Mouse (Mus musculus): ENCODE data around the gene Lysmd3. TPM values are rescaled to one million over a fixed set of nuclear protein-coding genes. Genes with fewer than 3 reads are reported as not detected.

The Lysmd3 gene
- total RNA-seq, 4 experiments from 2014 or later: 10.6 to 15.2 (median 13.9) TPM

DNA sequence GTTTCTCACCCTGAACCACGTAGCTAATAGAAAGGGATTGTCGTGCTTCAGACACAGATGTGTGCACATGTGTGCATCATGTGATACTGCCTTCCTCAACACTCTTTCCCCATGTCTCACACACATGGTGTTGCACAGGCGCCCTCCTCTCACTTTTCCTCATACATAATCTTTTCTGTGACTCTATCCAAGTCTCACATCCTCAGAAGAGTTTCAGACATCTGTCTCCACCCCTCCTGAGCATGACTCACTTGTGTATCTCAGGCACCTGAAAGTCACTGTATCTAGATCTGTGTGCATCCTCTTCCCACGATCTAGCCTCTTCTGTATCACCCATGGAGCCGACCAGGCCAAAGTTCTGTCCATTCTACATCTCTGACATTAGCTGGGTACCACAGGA lies 10.2 kb downstream of the Lysmd3 start:
- no peak for DNase-seq (ENCODE audit: low spot score in 2 of 2)

DNA sequence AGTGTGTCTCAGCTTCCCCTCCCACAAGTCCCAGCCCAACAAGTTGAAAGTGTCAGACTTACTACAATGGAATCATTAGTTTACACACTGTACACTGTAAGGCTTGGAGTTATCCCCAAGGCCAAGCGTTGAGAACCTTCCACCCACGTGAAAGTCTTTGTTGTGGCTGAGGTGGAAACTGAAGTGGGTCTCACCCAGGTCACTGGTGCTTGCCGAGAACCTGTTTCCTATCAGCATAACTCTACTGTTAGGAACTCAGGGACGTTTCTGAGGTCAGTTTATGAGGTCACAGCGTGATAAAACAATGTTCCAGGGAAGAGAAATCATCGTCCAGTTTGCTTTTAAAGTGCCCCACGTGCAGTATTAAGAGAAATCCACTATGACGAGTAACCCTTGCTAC lies 17.9 kb downstream of the Lysmd3 start:
- DNase-seq (ENCODE audit: low spot score in 2 of 2): no peak

DNA sequence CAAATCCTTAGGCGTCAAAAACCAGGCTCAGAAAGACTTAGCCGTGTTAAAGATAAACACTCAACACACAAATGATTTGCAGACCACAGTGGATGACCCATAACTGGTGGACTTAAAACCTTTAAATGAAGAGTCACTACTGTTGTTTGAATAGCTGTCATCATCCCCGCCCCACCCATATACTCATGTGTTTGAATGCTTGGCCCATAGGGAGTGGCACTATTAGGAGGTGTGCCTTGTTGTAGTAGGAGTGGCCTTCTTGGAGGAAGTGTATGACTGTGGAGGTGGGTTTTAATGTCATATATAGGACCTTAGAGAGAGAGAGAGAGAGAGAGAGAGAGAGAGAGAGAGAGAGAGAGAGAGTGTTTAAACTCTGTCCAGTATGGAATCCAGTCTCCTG lies 25.6 kb downstream of the Lysmd3 start:
- no peak for DNase-seq (ENCODE audit: low spot score in 2 of 2)

DNA sequence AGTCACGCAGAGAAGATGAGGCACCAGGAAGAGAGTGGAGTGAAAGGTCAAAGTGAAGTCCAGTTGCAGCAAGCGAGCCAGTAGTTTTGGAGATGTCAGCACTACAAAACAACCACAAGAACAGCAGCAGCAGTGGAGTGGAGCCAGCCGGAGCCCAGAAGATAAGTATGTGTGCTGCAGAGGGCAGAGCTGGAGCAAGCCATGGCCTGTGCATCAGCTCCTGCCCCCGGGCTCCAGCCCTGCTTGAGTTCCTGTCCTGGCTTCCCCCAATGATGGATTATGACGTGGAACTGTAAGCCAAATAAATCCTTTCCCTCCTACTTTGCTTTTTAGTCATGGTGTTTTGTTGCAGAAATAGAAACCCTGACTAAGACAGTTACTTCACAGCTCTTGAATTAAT lies 26.8 kb downstream of the Lysmd3 start:
- no peak for DNase-seq (ENCODE audit: low spot score in 2 of 2)

DNA sequence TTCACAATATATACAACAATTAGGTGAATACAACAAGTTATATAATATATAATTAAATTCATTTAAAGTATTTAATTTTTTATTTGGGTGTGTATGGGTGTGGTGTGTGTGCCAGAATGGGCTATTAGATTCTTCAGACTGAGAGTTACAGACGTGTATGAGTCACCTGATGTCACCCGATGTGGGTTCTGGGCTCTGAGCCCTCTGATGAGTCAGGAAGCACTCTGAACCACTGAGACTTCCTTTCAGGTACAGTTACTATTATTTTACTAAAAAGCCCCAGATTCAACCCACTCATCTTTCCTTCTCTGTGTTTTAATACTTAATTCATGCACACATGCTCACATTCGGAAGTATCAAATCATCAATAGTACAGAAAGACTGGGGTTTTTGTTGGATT lies 27.4 kb downstream of the Lysmd3 start:
- no peak for DNase-seq (ENCODE audit: low spot score in 2 of 2)

DNA sequence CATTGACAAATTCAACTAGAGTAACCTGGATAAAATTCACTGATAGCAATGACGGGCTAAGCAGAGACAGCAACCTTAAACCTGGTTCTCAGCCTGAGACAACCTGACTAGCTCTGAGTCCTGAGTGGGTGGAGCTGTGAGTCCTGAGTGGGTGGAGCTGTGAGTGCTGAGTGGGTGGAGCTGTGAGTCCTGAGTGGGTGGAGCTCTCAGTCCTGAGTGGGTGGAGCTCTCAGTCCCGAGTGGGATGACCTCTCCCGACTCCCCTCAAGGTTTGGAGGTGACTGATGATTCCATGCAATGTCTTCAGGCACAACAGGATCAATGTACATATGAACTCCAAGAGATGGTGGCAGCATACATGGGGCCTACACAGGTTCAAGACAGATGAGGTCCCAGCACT lies 32.1 kb downstream of the Lysmd3 start:
- DNase-seq (ENCODE audit: low spot score in 2 of 2): no peak

DNA sequence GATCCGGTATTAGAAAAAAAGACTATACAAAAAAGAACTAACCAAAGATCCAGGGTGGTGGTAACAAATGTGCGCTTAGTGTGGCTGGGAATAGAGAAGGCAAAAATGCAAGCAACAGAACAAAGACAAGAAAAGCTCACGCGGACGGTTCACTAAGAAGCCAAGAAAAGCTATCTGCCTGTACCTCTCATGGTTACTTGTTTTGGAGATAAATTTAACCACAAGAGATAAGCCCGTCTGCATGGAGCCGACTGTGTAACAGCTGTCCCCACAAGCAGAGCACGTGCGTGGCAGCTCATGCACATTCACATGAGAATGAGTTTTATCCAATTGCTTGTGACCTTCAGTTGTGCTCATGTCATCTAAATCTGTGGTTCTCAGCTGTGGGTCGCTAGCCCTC lies 33.0 kb downstream of the Lysmd3 start:
- no peak for DNase-seq (ENCODE audit: low spot score in 2 of 2)

DNA sequence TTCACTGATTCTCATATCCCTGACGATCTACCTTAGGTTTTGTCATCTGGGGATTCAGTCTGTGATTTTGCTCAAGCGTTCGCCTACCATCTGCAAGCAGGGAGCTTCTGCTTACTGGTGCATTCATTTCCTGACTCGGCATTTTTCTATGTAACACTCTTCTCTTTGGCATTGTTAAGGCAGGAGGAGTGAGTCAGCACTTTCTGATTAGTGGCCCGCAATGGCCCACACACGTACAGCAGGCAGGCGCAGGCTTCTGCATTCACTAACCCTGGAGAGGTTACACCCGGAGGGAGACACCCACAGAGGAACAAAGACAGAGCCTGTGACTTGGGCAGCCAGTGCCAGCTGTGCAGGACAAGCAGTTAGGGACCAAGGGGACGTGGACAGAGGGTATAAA lies 34.1 kb downstream of the Lysmd3 start:
- peak; percentile 23 to 37 for DNase-seq (ENCODE audit: low spot score in 2 of 2)

DNA sequence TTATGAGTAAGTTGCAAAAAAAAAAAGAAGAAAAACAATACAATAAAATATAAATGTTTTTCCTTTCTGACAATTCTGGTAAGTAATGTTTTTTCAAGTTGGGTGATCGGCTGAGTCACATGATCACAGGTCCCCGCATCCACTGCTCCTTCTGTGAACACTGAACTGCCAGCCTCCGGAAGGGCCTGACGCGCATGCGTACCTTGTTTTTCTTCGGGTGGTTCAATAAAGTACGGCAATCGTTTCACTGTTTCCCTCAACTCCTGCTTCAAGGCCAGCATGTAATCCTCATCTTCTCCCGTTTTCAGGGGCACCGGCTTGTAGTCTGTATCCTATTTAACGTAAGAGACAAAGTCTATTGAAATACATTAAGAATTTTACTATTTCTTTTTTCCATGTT lies 37.0 kb downstream of the Lysmd3 start:
- no peak for DNase-seq (ENCODE audit: low spot score in 2 of 2)

DNA sequence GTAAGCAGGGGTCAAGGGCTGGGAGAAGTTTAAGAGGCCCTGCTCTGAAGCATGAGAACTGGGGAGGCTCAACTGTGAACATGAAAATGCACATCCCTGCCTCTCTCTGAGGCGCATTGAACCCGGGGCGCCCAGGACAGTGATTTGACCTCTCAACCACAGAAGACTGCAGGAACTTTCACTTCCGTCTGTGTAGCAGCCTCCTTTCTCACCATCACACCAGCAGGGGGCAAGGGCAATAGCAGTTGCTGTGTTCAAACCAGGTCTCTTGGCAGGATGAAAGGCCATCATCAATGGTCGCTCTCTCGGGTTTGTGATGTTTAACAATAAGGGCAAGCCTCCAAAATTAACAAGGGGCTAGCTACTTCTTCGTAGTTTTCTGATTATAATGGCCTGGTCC lies 45.7 kb downstream of the Lysmd3 start:
- no peak for DNase-seq (ENCODE audit: low spot score in 2 of 2)

DNA sequence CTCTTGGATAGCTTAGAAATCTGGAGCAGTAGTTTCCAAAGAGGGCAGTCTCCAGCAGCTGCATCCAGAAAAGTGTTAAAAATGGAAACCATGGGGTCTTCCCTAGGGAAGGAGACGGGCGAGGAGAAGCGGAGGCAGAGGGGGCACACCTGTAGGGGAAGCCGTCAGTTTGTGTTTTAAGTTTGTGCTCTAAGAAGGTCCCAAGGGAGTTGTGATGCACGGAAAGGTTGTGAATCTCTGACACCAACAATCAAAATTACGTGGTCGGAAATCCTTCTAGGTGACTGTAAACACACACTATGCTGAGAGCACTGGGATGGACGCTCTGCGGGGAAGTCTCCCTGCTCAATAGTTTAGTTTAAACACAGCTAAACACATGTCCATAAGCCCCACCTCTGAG lies 46.2 kb downstream of the Lysmd3 start:
- no peak for DNase-seq (ENCODE audit: low spot score in 2 of 2)

DNA sequence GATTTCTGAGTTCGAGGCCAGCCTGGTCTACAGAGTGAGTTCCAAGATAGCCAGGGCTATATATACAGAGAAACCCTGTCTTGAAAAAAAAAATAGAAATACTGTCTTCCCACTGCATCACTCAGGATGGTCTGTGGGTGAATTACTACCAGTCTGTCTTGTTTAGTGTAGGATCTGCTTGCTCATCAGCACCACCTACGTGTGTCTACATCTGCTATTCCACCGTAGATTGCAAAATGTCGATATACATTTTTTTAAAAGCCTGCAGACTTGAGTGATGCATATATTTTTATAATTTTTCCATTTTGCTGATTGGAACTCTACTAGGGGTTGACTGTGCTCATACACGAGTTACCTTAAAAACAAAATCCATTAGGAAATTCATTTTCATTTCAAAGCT lies 48.8 kb downstream of the Lysmd3 start:
- DNase-seq (ENCODE audit: low spot score in 2 of 2): no peak

DNA sequence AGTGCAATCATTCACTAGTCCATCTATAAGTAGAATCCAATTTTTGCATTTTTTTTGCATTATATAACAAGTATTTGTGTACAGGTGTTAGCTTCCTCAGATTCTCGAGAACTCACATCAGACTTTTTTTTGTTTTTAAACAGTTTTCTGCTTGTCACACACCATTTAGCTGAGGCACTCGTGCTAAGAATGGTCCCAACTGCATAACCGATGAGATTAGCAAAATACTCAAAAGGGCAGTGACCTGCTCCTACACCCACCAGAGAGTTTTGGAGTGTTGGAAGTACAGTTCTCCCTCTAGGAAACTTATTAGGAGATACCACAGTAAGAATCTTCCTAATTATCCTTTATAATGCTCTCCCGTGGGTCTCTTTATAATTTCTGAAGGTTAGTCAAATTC lies 52.3 kb downstream of the Lysmd3 start:
- no peak for DNase-seq (ENCODE audit: low spot score in 2 of 2)

DNA sequence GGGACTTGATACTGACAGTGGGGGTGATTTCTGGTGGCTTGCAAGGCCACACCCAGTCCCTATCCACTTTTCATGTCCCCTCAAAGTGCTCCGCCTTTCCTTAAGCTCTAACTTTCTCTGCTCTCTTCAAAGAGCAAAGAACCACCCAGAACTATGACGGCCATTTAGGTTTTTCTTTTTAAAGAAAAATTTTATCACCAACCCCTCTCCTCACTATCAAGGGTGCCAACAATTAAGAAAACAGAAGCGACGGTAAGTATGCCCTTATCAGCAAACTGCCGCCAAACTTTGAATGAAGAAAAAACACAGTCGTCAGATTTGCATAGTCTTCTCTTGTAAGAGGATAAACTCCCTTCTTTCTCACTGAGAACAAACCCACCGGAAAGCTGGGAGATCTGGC lies 52.8 kb downstream of the Lysmd3 start:
- no peak for DNase-seq (ENCODE audit: low spot score in 2 of 2)

DNA sequence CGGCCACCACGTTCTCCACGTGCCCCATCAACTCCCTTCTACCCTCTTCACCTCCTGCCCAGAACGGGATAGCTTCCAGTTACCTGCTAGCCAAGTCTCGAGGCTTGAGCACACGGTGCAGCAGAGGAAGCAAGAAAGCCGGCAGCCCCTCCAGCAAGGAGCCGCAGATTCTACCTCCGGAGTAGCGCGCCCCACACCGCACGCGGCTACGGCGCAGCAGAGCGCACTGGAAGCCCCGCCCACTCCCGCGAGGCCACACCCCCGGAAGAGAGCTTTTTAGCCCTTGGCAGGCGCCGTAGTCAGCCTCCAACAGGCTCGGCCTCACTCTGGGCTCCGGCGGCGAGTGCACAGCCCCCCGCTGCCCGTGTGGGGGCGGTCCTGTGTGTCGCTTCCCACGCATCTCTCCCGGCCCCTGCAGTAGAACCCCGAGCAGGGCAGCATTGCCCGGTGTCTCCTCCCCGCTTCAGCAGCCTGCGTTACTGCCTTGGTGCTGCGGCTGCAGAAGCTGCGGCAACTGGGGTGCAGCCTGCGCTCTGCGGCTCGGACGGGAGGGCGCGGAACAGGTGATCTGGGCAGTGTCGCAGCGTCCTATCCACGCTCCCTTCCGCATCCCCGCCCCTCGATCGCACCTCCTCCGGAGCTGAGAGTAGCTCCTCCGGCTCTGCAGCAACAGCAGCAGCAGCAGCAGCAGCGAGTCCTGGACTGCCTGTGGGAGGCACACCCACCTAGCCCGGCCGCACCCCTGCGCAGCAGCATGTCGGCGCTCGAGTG lies 53.5 kb downstream of the Lysmd3 start, which contains the start of the genes Polr3g and Mblac2:
Gene Polr3g, minus strand, starts transcription at position 239 of the 771 bp plus-strand sequence.
Gene Mblac2, plus strand, starts transcription at position 567 of the 771 bp plus-strand sequence.
- DNase-seq (ENCODE audit: low spot score in 2 of 2): peak; percentile 90 to 93

DNA sequence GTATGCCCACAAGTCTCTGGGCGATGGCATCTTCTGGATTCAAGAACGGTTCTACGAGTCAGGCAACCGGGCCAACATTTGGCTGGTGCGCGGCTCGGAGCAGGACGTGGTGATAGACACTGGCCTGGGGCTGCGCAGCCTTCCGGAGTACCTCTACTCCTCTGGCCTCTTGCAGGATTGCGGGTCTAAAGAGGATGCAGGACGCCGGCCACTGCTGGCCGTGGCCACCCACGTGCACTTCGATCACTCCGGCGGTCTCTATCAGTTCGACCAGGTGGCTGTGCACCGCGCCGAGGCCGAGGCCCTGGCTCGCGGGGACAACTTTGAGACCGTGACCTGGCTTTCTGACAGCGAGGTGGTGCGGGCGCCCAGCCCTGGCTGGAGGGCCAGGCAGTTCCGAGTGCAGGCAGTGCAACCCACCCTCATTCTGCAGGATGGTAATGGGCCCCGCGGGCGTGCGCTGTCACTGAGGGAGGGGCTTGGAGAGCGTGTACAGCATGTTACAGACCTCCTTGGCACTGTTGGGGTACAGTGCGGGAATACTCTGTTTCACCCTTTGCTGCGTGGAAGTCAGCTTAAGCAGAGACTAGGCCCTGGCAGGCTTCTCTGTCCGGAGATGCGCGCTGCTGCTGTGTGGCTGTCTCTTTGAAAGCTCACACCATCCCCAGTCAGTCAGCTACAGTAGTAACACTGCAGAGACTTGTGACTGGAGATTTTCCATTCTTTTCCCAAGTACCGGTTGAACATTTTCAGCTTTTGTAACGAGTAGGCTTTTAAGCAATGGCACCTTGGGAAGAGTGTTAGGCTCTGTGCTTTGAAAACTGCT lies 54.3 kb downstream of the Lysmd3 start:
- DNase-seq (ENCODE audit: low spot score in 2 of 2): peak in 1 of 2 experiments; percentile 21

DNA sequence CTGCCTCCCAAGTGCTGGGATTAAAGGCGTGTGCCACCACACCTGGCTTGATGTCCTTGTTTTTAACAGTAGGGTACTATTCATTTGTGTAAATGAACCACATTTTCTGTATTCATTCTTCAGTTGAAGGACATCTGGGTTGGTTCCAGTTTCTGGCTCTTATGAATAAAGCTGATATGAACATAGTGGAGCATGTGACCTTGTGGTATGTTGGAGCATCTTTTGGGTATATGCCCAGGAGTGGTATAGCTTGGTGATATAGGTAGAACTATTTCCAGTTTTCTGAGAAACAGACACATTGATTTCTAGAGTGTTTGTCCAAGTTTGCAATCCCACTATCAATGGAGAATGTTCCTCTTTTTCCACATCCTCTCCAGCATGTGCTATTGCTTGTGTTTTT lies 56.4 kb downstream of the Lysmd3 start:
- DNase-seq (ENCODE audit: low spot score in 2 of 2): no peak

Other genes with a start within 250 kb of the Lysmd3 start
- 1 to 10 TPM; 2.2 to 4.2 (median 3.0) TPM for gene Adgrv1, start 24.5 kb upstream of the Lysmd3 start, total RNA-seq (2022)
- 1 to 10 TPM; 5.5 to 8.7 (median 5.9) TPM for gene Polr3g, start 53.4 kb downstream of the Lysmd3 start, total RNA-seq (2022)
- 10 to 100 TPM; 18.3 to 22.2 (median 19.0) TPM for gene Mblac2, start 53.7 kb downstream of the Lysmd3 start, total RNA-seq (2022)
- gene Cetn3, start 125.4 kb downstream of the Lysmd3 start, total RNA-seq (2022): 100 to 1,000 TPM; 107 to 117 (median 114) TPM

Measured in layer of hippocampus, adult 8-10 months (tissue).